Mouse (Mus musculus): ENCODE measurements around the gene Hipk3.

- TF ChIP-seq CTCF (IDR thresholded peaks at IDR 0.05; ENCODE audit: low read depth) (no peak), EP300 (IDR thresholded peaks at IDR 0.05; ENCODE audit: low read depth) (no peak)
Measured at GRCm38 (mm10) chr2:104408351-104408750, 85.9 kb downstream of the Hipk3 start.
